Mouse (Mus musculus): ENCODE measurements at regions not wholly inside any gene's neighbourhood (a gene's known extent, or its start where the extent isn't known, plus 50 kb on each side); places are given as distances from the start of the nearest gene placed in this dataset.

GRCm38 (mm10) chr13:32649982-32650381 is 133.8 kb downstream of the Mylk4 start:
- ATAC-seq (ENCODE audit: insufficient read depth, low read depth), result no peak
- 71% methylated on average over 9 of the region's 9 CpGs for WGBS

GRCm38 (mm10) chr13:32643030-32643750 is 140.6 kb downstream of the Mylk4 start:
- H3K27me3 ChIP-seq (ENCODE audit: control insufficient read depth, insufficient read depth, low read length), result no peaks in the 10 kb centered on the region
- H3K4me1 ChIP-seq (ENCODE audit: control insufficient read depth, insufficient read depth), result no peaks in the 10 kb centered on the region
- ATAC-seq (ENCODE audit: insufficient read depth, low read depth) (no peak), DNase-seq (ENCODE audit: low spot score) (peak; percentile 19)
- H3K27ac ChIP-seq (ENCODE audit: low read depth), result no peak overlapping the region
- WGBS, result 52% methylated on average over 5 of the region's 5 CpGs
- no peak overlapping the region for H3K4me3 ChIP-seq (ENCODE audit: low read depth, low read length)
- H3K9ac ChIP-seq (replicated peaks; ENCODE audit: low read depth, low read length), result no peak overlapping the region
- no peak overlapping the region for H3K4me2 ChIP-seq (ENCODE audit: low read depth, low read length)
- TF ChIP-seq EP300 (IDR thresholded peaks at IDR 0.05; ENCODE audit: low read depth) (no peak), CTCF (IDR thresholded peaks at IDR 0.05; ENCODE audit: low read depth) (no peak)
- no peaks in the 10 kb centered on the region for H3K9me3 ChIP-seq (replicated peaks; ENCODE audit: control insufficient read depth, low read length)
- H3K36me3 ChIP-seq (replicated peaks; ENCODE audit: control insufficient read depth, insufficient read depth, low read length), result no peaks in the 10 kb centered on the region

More at GRCm38 (mm10) chr13:32649982-32650381, 133.8 kb downstream of the Mylk4 start:
- no peak for DNase-seq (ENCODE audit: low spot score)
- Histone ChIP-seq H3K9me3 (replicated peaks; ENCODE audit: control insufficient read depth, low read length) (no peaks in the 10 kb centered on the region), H3K4me2 (ENCODE audit: low read depth, low read length) (no peak overlapping the region), H3K27ac (ENCODE audit: low read depth) (no peak overlapping the region), H3K4me1 (ENCODE audit: control insufficient read depth, insufficient read depth) (no peaks in the 10 kb centered on the region), H3K9ac (replicated peaks; ENCODE audit: low read depth, low read length) (no peak overlapping the region), H3K4me3 (ENCODE audit: low read depth, low read length) (no peak overlapping the region), H3K27me3 (ENCODE audit: control insufficient read depth, insufficient read depth, low read length) (no peaks in the 10 kb centered on the region), H3K36me3 (replicated peaks; ENCODE audit: control insufficient read depth, insufficient read depth, low read length) (no peaks in the 10 kb centered on the region)
- TF ChIP-seq CTCF (IDR thresholded peaks at IDR 0.05; ENCODE audit: low read depth), result no peak
- TF ChIP-seq EP300 (IDR thresholded peaks at IDR 0.05; ENCODE audit: low read depth), result no peak

DNA sequence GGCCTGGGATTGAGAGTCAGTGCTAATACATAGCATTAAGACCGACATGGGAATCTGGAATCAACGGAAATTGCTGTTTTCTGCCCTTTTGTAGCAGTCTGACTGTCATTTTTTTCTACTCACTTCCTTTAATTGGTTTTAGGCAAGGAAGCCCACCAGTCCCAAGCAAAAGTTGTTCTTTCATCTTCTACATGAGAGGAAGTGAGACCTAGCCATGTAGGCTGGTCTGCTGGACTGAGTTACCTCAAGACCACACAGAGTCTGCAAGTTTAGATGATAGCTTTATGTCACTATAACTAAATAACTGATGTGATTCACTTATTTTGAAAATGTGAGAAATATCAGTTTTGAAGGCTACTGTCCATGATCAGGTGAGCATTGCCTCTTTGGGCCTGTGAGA is 142.8 kb downstream of the Mylk4 start:
- Histone ChIP-seq H3K9ac (replicated peaks; ENCODE audit: low read depth, low read length) (no peak overlapping the region), H3K4me3 (ENCODE audit: low read depth, low read length) (no peak overlapping the region), H3K27ac (ENCODE audit: low read depth) (no peak overlapping the region), H3K27me3 (ENCODE audit: control insufficient read depth, insufficient read depth, low read length) (no peaks in the 10 kb centered on the region), H3K4me1 (ENCODE audit: control insufficient read depth, insufficient read depth) (no peaks in the 10 kb centered on the region), H3K4me2 (ENCODE audit: low read depth, low read length) (no peak overlapping the region), H3K9me3 (replicated peaks; ENCODE audit: control insufficient read depth, low read length) (no peaks in the 10 kb centered on the region), H3K36me3 (replicated peaks; ENCODE audit: control insufficient read depth, insufficient read depth, low read length) (no peaks in the 10 kb centered on the region)
- no peak for ATAC-seq (ENCODE audit: insufficient read depth, low read depth)
- DNase-seq (ENCODE audit: low spot score), result no peak
- 77% methylated on average over 2 of the region's 2 CpGs for WGBS
- TF ChIP-seq CTCF (IDR thresholded peaks at IDR 0.05; ENCODE audit: low read depth), result no peak
- no peak for TF ChIP-seq EP300 (IDR thresholded peaks at IDR 0.05; ENCODE audit: low read depth)

DNA sequence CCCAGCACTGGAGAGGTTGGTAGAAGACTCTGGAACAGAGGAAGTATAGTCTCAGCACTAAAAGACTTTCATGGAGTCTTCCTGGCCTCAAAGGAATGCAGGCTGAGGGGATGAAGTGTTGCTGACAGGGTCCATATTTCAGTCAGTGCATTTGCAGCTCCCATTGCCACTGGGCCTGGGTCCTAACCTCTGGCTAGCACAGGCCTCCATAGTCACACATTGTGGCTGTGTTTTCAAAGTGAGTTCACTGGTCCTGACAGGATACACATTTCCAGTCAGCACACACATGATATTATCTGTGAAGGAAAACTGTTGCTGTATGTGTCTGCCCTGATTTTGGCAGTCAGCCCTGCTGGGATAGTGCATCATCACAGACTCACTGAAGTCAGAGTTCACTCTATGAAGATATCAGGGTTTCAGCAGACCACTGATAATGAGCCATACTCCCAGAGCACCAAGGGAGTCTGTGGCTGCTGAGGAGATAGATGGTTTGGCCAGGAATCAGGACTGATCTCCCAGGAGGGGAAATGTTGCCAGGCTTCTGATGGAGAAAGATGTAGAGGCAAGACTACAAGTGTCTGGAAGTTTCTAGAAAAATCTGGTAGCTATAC is 153.5 kb downstream of the Mylk4 start:
- peak; percentile 14 for DNase-seq (ENCODE audit: low spot score)
- H3K9me3 ChIP-seq (replicated peaks; ENCODE audit: control insufficient read depth, low read length), result no peaks in the 10 kb centered on the region
- ATAC-seq (ENCODE audit: insufficient read depth, low read depth), result peak; percentile 39; the same call in 1 of the 2 replicates
- H3K27ac ChIP-seq (ENCODE audit: low read depth), result no peak overlapping the region
- H3K9ac ChIP-seq (replicated peaks; ENCODE audit: low read depth, low read length), result no peak overlapping the region
- no peak overlapping the region for H3K4me2 ChIP-seq (ENCODE audit: low read depth, low read length)
- no peak overlapping the region for H3K4me3 ChIP-seq (ENCODE audit: low read depth, low read length)
- H3K27me3 ChIP-seq (ENCODE audit: control insufficient read depth, insufficient read depth, low read length), result no peaks in the 10 kb centered on the region
- 0 out of 2 replicates have a peak, but pooled peaks cover 9% of the 10 kb centered on the region for H3K4me1 ChIP-seq (ENCODE audit: control insufficient read depth, insufficient read depth)
- TF ChIP-seq EP300 (IDR thresholded peaks at IDR 0.05; ENCODE audit: low read depth) (no peak), CTCF (IDR thresholded peaks at IDR 0.05; ENCODE audit: low read depth) (no peak)
- H3K36me3 ChIP-seq (replicated peaks; ENCODE audit: control insufficient read depth, insufficient read depth, low read length), result no peaks in the 10 kb centered on the region

- WGBS, result 59% methylated on average over 6 of the region's 6 CpGs
- 0 out of 2 replicates have a peak, but pooled peaks cover 6% of the 10 kb centered on the region for H3K4me1 ChIP-seq (ENCODE audit: control insufficient read depth, insufficient read depth)
- TF ChIP-seq EP300 (IDR thresholded peaks at IDR 0.05; ENCODE audit: low read depth) (no peak), CTCF (IDR thresholded peaks at IDR 0.05; ENCODE audit: low read depth) (no peak)
Observed at GRCm38 (mm10) chr13:32613916-32614315, 169.8 kb downstream of the Mylk4 start.

More at GRCm38 (mm10) chr13:32613916-32614315, 169.8 kb downstream of the Mylk4 start:
- Histone ChIP-seq H3K4me3 (ENCODE audit: low read depth, low read length) (no peak overlapping the region), H3K4me2 (ENCODE audit: low read depth, low read length) (no peak overlapping the region), H3K36me3 (replicated peaks; ENCODE audit: control insufficient read depth, insufficient read depth, low read length) (no peaks in the 10 kb centered on the region), H3K9me3 (replicated peaks; ENCODE audit: control insufficient read depth, low read length) (no peaks in the 10 kb centered on the region), H3K27ac (ENCODE audit: low read depth) (no peak overlapping the region), H3K9ac (replicated peaks; ENCODE audit: low read depth, low read length) (no peak overlapping the region), H3K27me3 (ENCODE audit: control insufficient read depth, insufficient read depth, low read length) (no peaks in the 10 kb centered on the region)
- DNase-seq (ENCODE audit: low spot score) (no peak), ATAC-seq (ENCODE audit: insufficient read depth, low read depth) (no peak)
